Mouse (Mus musculus): ENCODE data around the gene Zdhhc17.
A peak's percentile ranks its signal among the peaks of the same experiment; 100 is the strongest.

Gene Zdhhc17

GRCm38 (mm10) chr10:111009641-111010479 lies at the start of gene Zdhhc17:
Gene Zdhhc17 (minus strand): TSS chr10:111010140.
- DNase-seq (ENCODE audit: low spot score in 2 of 2): peak; percentile 82

GRCm38 (mm10) chr10:111055770-111056169 lies 45.8 kb upstream of the Zdhhc17 start:
- DNase-seq (ENCODE audit: low spot score in 2 of 2): no peak

DNA sequence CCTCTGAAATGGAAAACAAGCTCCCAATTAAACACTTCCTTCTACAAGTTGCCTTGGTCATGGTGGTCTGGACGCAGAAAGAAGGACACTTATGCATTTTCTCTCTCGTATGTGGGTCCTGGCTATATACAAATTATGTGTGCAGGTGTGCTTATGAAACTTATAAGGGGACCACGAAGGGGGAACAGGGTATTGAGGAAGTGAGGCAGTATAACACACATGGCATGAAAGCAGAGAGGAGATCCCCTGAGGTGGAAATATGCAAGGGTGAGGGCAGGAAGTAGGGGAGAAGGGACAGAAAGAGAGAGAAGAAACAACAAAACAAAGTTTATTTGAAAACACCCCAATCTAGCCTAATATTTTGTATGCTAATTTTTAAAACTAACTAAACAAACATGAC lies 41.7 kb upstream of the Zdhhc17 start:
- no peak for DNase-seq (ENCODE audit: low spot score in 2 of 2)

- DNase-seq (ENCODE audit: low spot score in 2 of 2): no peak
Measured at GRCm38 (mm10) chr10:111050511-111050910, 40.6 kb upstream of the Zdhhc17 start.

DNA sequence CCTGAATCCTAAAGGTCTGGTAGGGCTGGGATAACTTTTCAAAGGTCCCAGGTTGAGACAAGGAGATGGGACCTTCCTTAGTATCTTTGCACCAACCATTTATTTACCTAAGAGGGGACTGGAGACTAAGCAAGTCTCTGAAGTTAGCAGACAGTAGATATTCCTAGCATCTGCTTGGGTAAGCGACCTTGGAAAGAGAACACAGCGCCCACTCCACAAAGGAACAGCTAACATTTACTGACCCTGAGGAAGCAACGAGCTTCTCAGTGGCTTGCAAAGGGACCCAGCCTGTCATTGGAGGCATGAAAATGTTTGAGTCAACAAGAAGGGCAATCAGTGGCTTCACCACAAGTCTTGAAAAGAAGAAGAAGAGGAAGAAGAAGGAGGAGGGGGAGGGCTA lies 40.1 kb upstream of the Zdhhc17 start:
- DNase-seq (ENCODE audit: low spot score in 2 of 2): no peak

GRCm38 (mm10) chr10:111047895-111048294 lies 38.0 kb upstream of the Zdhhc17 start:
- DNase-seq (ENCODE audit: low spot score in 2 of 2): no peak

DNA sequence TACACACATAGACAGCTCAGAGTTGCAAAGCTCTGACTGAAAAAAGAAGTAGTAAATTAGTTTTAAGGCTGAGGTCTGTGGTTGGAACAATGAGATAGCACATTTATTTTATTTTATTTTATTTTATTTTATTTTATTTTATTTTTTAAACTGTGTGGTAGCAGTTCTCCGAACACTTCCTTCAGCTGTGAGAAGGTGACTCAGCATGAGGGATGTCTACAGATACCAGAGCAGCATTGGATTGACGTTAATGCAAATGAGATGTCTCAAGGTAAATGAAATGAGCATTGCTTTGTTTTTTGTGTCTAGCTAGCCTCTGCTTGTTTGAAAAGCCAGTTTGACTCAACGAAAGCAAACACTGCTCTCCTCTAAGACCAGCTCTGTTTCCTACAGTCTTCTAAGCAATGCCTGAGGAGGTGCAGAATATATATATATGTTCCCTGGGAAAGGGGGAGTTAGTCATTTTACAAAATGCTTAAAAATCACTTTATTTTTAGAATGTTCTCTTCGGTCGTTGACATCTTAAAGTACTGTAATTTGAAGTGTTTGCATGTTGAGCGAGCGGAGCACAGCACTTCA lies 30.2 kb upstream of the Zdhhc17 start:
- no peak for DNase-seq (ENCODE audit: low spot score in 2 of 2)

- DNase-seq (ENCODE audit: low spot score in 2 of 2): no peak
Measured at GRCm38 (mm10) chr10:111036851-111037250, 26.9 kb upstream of the Zdhhc17 start.

- no peak for DNase-seq (ENCODE audit: low spot score in 2 of 2)
Measured at GRCm38 (mm10) chr10:111035134-111035533, 25.2 kb upstream of the Zdhhc17 start.

- peak; percentile 39 to 42 for DNase-seq (ENCODE audit: low spot score in 2 of 2)
Measured at GRCm38 (mm10) chr10:111031511-111032365, 21.8 kb upstream of the Zdhhc17 start.

- no peak for DNase-seq (ENCODE audit: low spot score in 2 of 2)
Measured at GRCm38 (mm10) chr10:111030845-111031244, 20.9 kb upstream of the Zdhhc17 start.

GRCm38 (mm10) chr10:111026106-111026505 lies 16.2 kb upstream of the Zdhhc17 start:
- no peak for DNase-seq (ENCODE audit: low spot score in 2 of 2)

DNA sequence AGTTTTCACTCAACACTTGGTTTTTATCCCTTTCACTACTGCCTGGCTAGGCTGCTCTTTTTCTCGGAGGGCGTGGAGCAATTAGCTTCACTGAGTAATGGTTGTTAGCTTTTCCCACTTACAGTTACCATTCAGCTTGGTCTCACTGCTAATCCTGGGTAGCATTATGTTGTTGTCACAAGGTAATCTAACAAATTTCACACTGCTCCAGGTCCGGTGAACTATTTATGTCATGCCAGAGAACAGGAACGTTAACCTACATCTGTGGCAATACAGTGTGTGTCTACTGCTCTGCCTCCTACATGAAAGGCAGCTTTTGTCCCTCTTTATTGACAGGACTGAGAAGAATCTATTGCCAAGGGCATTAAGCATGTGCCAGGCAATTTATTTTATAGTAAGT lies 14.8 kb upstream of the Zdhhc17 start:
- no peak for DNase-seq (ENCODE audit: low spot score in 2 of 2)

GRCm38 (mm10) chr10:111014476-111014875 lies 4.5 kb upstream of the Zdhhc17 start:
- DNase-seq (ENCODE audit: low spot score in 2 of 2): no peak

DNA sequence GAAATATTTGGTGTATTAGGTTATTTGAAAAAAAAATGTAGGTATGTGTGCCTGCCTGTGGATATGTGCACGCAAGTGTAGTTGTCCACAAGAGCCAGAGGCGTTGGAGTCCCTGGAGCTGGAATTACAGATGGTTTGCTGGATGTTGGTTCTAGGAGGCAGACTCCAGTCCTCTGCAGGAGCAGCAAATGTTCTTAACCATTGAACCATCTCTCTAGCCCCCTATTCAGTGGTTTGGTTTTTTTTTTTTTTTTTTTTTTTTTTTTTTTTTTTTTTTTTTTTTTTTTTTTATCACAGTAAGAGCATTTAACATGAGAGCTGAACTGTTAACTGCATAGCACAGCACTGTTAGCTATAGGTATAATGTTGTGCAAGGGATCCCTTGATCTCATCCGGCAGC lies 3.3 kb upstream of the Zdhhc17 start:
- no peak for DNase-seq (ENCODE audit: low spot score in 2 of 2)

- no peak for DNase-seq (ENCODE audit: low spot score in 2 of 2)
Measured at GRCm38 (mm10) chr10:111012496-111013038, 2.6 kb upstream of the Zdhhc17 start.

DNA sequence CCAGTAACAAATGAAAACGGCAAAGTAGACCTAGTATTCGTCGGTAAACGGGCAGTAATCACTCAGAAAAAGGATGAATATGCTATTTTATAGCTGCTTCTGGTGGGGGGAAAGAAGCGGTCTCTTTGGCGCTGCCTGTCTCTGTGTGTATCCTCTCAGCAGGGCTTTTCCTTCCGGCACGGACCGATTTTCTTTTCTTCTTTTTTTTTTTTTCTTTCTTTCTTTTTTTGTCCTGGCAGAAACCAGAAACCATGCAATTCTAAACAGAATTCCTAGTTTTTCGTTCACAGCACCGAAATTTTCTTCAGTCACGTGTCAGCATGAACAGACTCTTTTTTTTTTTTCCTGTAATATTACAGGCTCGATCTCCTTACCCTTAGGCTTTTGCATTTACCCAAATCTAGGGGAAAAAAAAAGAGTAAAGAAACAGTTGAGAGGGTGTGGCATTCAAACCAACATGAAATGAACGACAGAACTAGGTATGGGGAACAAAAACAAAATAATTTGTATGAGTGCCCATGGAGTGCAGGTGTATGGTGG lies 1.4 kb upstream of the Zdhhc17 start:
- DNase-seq (ENCODE audit: low spot score in 2 of 2): no peak

- DNase-seq (ENCODE audit: low spot score in 2 of 2): no peak
Measured at GRCm38 (mm10) chr10:111010480-111011225, 713 bp upstream of the Zdhhc17 start.

- DNase-seq (ENCODE audit: low spot score in 2 of 2): peak in 1 of 2 experiments; percentile 21
Measured at GRCm38 (mm10) chr10:111009113-111009640, 763 bp downstream of the Zdhhc17 start.

DNA sequence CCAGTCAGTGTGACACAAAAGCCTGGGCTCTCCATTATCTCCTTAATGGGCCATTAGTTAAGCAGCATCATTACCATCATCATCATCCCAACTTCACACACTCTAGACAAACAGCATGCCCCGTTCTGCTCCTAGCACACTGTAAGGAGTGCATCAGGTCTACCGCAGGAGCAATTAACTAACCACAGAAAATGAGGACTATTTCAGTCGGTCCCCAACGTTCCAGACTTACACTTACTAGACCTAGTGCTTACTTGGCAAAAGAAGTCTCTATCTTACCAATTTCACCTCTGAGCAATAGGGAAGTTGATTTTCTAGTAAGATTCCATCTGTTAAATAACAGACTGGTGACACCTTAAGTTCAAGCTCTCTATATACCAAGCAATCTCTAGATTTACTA lies 2.3 kb downstream of the Zdhhc17 start:
- no peak for DNase-seq (ENCODE audit: low spot score in 2 of 2)

Measured in frontal cortex, postnatal 25 days (tissue).